Mouse (Mus musculus) liver, adult 2 months (tissue): ENCODE data around the gene Zdhhc24. TPM values are rescaled to one million over a fixed set of nuclear protein-coding genes. Genes with fewer than 3 reads are reported as not detected.

Experiments
- DNase-seq: peaks from one replicate; pipeline ENCODE4 v3.0.0-alpha.2; 2011; ENCODE audit warnings: low read depth, low spot score; ENCODE audit errors: extremely low read depth
- H3K27ac ChIP-seq: fragments of 200-500 bp; replicated peaks from 2 replicates; pipeline ENCODE4 v1.5.1; 2012; ENCODE audit warnings: low read depth, mild to moderate bottlenecking, control low read depth, inconsistent platforms, low read length; ENCODE audit not compliant: insufficient read depth
- H3K27me3 ChIP-seq: fragments of 200-500 bp; 2 replicates; pipeline ENCODE4 v1.6.1; 2012; ENCODE audit warnings: mild to moderate bottlenecking, moderate library complexity, low read length, inconsistent platforms; ENCODE audit not compliant: control insufficient read depth, insufficient read depth
- H3K36me3 ChIP-seq: fragments of 200-500 bp; 2 replicates; pipeline ENCODE4 v1.6.1; 2012; ENCODE audit warnings: low read length, inconsistent platforms; ENCODE audit not compliant: control insufficient read depth, insufficient read depth
- H3K4me1 ChIP-seq: fragments of 200-500 bp; 2 replicates; pipeline ENCODE4 v1.6.1; 2011; ENCODE audit warnings: low read length; ENCODE audit not compliant: control insufficient read depth, insufficient read depth
- H3K4me3 ChIP-seq: fragments of 200-500 bp; 2 replicates; pipeline ENCODE4 v1.5.1; 2011; ENCODE audit warnings: low read depth, mild to moderate bottlenecking, control low read depth, low read length, moderate library complexity; ENCODE audit not compliant: insufficient read depth
- H3K79me2 ChIP-seq: fragments of 200-500 bp; 2 replicates; pipeline ENCODE4 v1.6.1; 2012; ENCODE audit warnings: inconsistent platforms, mild to moderate bottlenecking, low read length, moderate library complexity; ENCODE audit not compliant: control insufficient read depth, insufficient read depth
- H3K9ac ChIP-seq: fragments of 200-500 bp; 2 replicates; pipeline ENCODE4 v1.6.1; 2012; ENCODE audit warnings: low read depth, mild to moderate bottlenecking, control low read depth, inconsistent platforms, low read length
- CTCF ChIP-seq: fragments of 200-500 bp; IDR thresholded peaks from 2 replicates; pipeline ENCODE4 v1.5.1; 2011; ENCODE audit warnings: low read depth, low read length, control low read depth
- POLR2A ChIP-seq: fragments of 200-500 bp; IDR thresholded peaks from 2 replicates; pipeline ENCODE4 v1.6.1; 2011; ENCODE audit warnings: low read length, control low read depth; ENCODE audit not compliant: insufficient read depth; ENCODE audit errors: extremely low read depth
- WGBS: fragments of 180-500 bp; shearing (Covaris S2); methylation state at CpG from one replicate; pipeline ENCODE4 v1.1.7; 2018; 5-methylcytosine and 5-hydroxymethylcytosine counted together
- polyA plus RNA-seq: library from polyadenylated mRNA; depleted of rRNA; stranded (reverse); fragments of >200 nt; gene quantifications from 2 replicates; pipeline ENCODE4 v1.2.3, GENCODE M21; 2012
- total RNA-seq: library from RNA; depleted of rRNA; stranded (reverse); fragments of >200 nt; gene quantifications from 2 replicates; pipeline ENCODE4 v1.2.3, GENCODE M21; 2014

Gene Zdhhc24
- total and polyA plus RNA-seq, 2 experiments = 2.5 to 7.7 TPM

- 1% methylated on average over 25 of the region's 25 CpGs for WGBS
- peaks cover 18% of the 10 kb centered on the region; the same call in 1 of the 2 replicates for H3K4me1 ChIP-seq
- peak; percentile 92 for DNase-seq
- H3K27me3 ChIP-seq = no peaks in the 10 kb centered on the region
- H3K36me3 ChIP-seq = peaks cover 3% of the 10 kb centered on the region; the same call in 1 of the 2 replicates
- H3K4me3 ChIP-seq = peak within 1 kb of the TSS; percentile 74
- peaks cover 9% of the 10 kb centered on the region; the same call in 1 of the 2 replicates for H3K79me2 ChIP-seq
- H3K9ac ChIP-seq = peak within 1 kb of the TSS; percentile 82
- H3K27ac ChIP-seq = peak within 1 kb of the TSS; percentile 92
- TF ChIP-seq POLR2A (peak; percentile 94), CTCF (0 out of 2 replicates have a peak, but pooled peaks have one; percentile 15)
Measured at GRCm38 (mm10) chr19:4839149-4839548, 39.3 kb upstream of the Zdhhc24 start, which contains the start of the genes Ccs and Ccdc87. Gene Ccs, minus strand, starts transcription at chr19:4839332. Gene Ccdc87, plus strand, starts transcription at chr19:4839366.

- Histone ChIP-seq H3K27ac (no peak overlapping the region), H3K4me3 (no peak overlapping the region), H3K27me3 (no peaks in the 10 kb centered on the region), H3K4me1 (peaks cover 9% of the 10 kb centered on the region; the same call in 1 of the 2 replicates), H3K9ac (no peak overlapping the region), H3K79me2 (peaks cover 4% of the 10 kb centered on the region; the same call in 1 of the 2 replicates), H3K36me3 (no peaks in the 10 kb centered on the region)
- TF ChIP-seq POLR2A (no peak), CTCF (no peak)
- no peak for DNase-seq
- 80% methylated on average over 9 of the region's 9 CpGs for WGBS
Measured at GRCm38 (mm10) chr19:4840848-4841247, 37.6 kb upstream of the Zdhhc24 start.

- no peak for TF ChIP-seq CTCF
- no peak for TF ChIP-seq POLR2A
- WGBS = 42% methylated on average over 2 of the region's 2 CpGs
- no peaks in the 10 kb centered on the region for H3K36me3 ChIP-seq
- H3K4me3 ChIP-seq = no peak overlapping the region
- no peak overlapping the region for H3K9ac ChIP-seq
- H3K79me2 ChIP-seq = peaks cover 4% of the 10 kb centered on the region; the same call in 1 of the 2 replicates
- no peak overlapping the region for H3K27ac ChIP-seq
- no peaks in the 10 kb centered on the region for H3K27me3 ChIP-seq
- peaks cover 2% of the 10 kb centered on the region; the same call in 1 of the 2 replicates for H3K4me1 ChIP-seq
- DNase-seq = no peak
Measured at GRCm38 (mm10) chr19:4842611-4843010, 35.9 kb upstream of the Zdhhc24 start.

GRCm38 (mm10) chr19:4845846-4846245 is 32.6 kb upstream of the Zdhhc24 start:
- no peak for TF ChIP-seq CTCF
- no peak for TF ChIP-seq POLR2A
- no peak overlapping the region for H3K4me3 ChIP-seq
- WGBS = 59% methylated on average over 2 of the region's 2 CpGs

GRCm38 (mm10) chr19:4847490-4847889 is 31.0 kb upstream of the Zdhhc24 start:
- no peaks in the 10 kb centered on the region; the same call in 1 of the 2 replicates for H3K79me2 ChIP-seq
- H3K27ac ChIP-seq = no peak overlapping the region
- DNase-seq = peak; percentile 68
- WGBS = 24% methylated on average over 7 of the region's 7 CpGs
- no peaks in the 10 kb centered on the region for H3K27me3 ChIP-seq
- no peak overlapping the region for H3K4me3 ChIP-seq
- H3K4me1 ChIP-seq = no peaks in the 10 kb centered on the region
- no peak for TF ChIP-seq POLR2A
- peak; percentile 77 for TF ChIP-seq CTCF
- no peak overlapping the region for H3K9ac ChIP-seq
- no peaks in the 10 kb centered on the region for H3K36me3 ChIP-seq

More at GRCm38 (mm10) chr19:4845846-4846245, 32.6 kb upstream of the Zdhhc24 start:
- no peaks in the 10 kb centered on the region; the same call in 1 of the 2 replicates for H3K79me2 ChIP-seq
- DNase-seq = no peak
- H3K36me3 ChIP-seq = no peaks in the 10 kb centered on the region
- no peaks in the 10 kb centered on the region for H3K4me1 ChIP-seq
- no peak overlapping the region for H3K9ac ChIP-seq
- no peak overlapping the region for H3K27ac ChIP-seq
- H3K27me3 ChIP-seq = no peaks in the 10 kb centered on the region

GRCm38 (mm10) chr19:4849800-4850199 is 28.7 kb upstream of the Zdhhc24 start:
- Histone ChIP-seq H3K9ac (no peak overlapping the region), H3K79me2 (no peaks in the 10 kb centered on the region; the same call in 1 of the 2 replicates), H3K36me3 (no peaks in the 10 kb centered on the region), H3K4me1 (peaks cover 3% of the 10 kb centered on the region; the same call in 1 of the 2 replicates), H3K4me3 (no peak overlapping the region), H3K27me3 (no peaks in the 10 kb centered on the region), H3K27ac (no peak overlapping the region)
- TF ChIP-seq CTCF (no peak), POLR2A (no peak)
- WGBS = 88% methylated on average over 4 of the region's 4 CpGs
- DNase-seq = no peak
